Mouse (Mus musculus): ENCODE results near the gene Muc5b.

GRCm38 (mm10) chr7:141835941-141836340 is 2.9 kb upstream of the Muc5b start:
- TF ChIP-seq CTCF (IDR thresholded peaks at IDR 0.05; ENCODE audit: low read depth, low read length): no peak
- TF ChIP-seq POLR2A (IDR thresholded peaks at IDR 0.05; ENCODE audit: extremely low read depth, insufficient read depth, low read length): no peak
